Mouse (Mus musculus) heart, embryonic 11.5 days (tissue): Measurements from ENCODE around the gene Ubtd1. TPM values are rescaled to one million over a fixed set of nuclear protein-coding genes. Genes with fewer than 3 reads are reported as not detected.

Source experiments
- ATAC-seq: fragments of 200-750 bp; cut with Nextera tagmentation; replicated peaks from 2 replicates; pipeline ENCODE4 v1.8.0; 2017; ENCODE audit warnings: moderate library complexity; ENCODE audit not compliant: insufficient number of reproducible peaks, low FRiP score, low TSS enrichment
- H3K27ac ChIP-seq: fragments of 300-500 bp; sonication (generic); 2 replicates; pipeline ENCODE4 v1.5.1; 2014; ENCODE audit warnings: mild to moderate bottlenecking, low read depth, low read length
- H3K27me3 ChIP-seq: fragments of 300-500 bp; sonication (generic); 2 replicates; pipeline ENCODE4 v1.6.1; 2014; ENCODE audit warnings: mild to moderate bottlenecking, low read length, mixed read lengths; ENCODE audit not compliant: control insufficient read depth, insufficient read depth
- H3K36me3 ChIP-seq: fragments of 300-500 bp; sonication (generic); 2 replicates; pipeline ENCODE4 v1.6.1; 2014; ENCODE audit warnings: mild to moderate bottlenecking, low read length, moderate library complexity, mixed read lengths; ENCODE audit not compliant: control insufficient read depth, insufficient read depth
- H3K4me1 ChIP-seq: fragments of 300-500 bp; sonication (generic); 2 replicates; pipeline ENCODE4 v1.6.1; 2014; ENCODE audit warnings: low read length; ENCODE audit not compliant: control insufficient read depth, insufficient read depth
- H3K4me2 ChIP-seq: fragments of 300-500 bp; sonication (generic); 2 replicates; pipeline ENCODE4 v1.6.1; 2014; ENCODE audit warnings: mild to moderate bottlenecking, moderate library complexity
- H3K4me3 ChIP-seq: fragments of 300-500 bp; sonication (generic); 2 replicates; pipeline ENCODE4 v1.5.1; 2014; ENCODE audit warnings: low read depth, low read length
- H3K9ac ChIP-seq: fragments of 300-500 bp; sonication (generic); 2 replicates; pipeline ENCODE4 v1.6.1; 2014; ENCODE audit warnings: mild to moderate bottlenecking, low read depth, low read length, moderate library complexity
- H3K9me3 ChIP-seq: fragments of 300-500 bp; sonication (generic); replicated peaks from 2 replicates; pipeline ENCODE4 v1.6.1; 2016; ENCODE audit warnings: low read length; ENCODE audit not compliant: control insufficient read depth
- WGBS: fragments of 180-500 bp; shearing (Covaris S2); extraction: QIAGEN DNeasy Blood & Tissue Kit; methylation state at CpG from one replicate; pipeline ENCODE4 v1.1.7; 2014; ENCODE audit not compliant: insufficient replicate concordance; 5-methylcytosine and 5-hydroxymethylcytosine counted together
- polyA plus RNA-seq: library from polyadenylated mRNA; unstranded; fragments of >200 nt; fragmentation: Nextera tagmentation; extraction: Ambion mirVana; gene quantifications from 2 replicates; pipeline ENCODE4 v1.2.1, GENCODE M21; 2014

Ubtd1 gene
- polyA plus RNA-seq, 1 experiment from 2014 or later: 9.7 TPM

DNA sequence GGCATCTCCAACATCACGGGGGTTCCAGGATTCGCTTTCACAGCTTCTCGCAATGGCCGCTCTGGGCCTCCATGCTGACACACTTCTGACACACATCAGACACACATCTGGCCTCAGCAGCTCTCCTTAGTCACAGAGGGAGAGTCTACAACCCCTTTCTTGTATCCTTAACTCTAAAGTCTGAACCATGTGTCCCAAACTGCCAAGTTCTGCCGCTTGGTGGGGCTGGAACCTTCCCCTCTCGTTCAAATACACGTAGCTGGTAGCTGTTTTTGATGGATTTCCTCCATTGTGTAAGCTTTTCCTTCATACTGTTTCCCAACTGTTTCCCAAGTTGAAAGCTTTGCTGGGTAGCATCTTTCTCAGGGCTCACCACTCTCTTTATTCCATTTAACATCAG is 89.7 kb downstream of the Ubtd1 start:
- Histone ChIP-seq H3K4me3 (no peak overlapping the region), H3K27ac (no peak overlapping the region), H3K9ac (no peak overlapping the region), H3K4me1 (no peaks in the 10 kb centered on the region), H3K27me3 (no peaks in the 10 kb centered on the region), H3K36me3 (no peaks in the 10 kb centered on the region), H3K4me2 (no peak overlapping the region), H3K9me3 (no peaks in the 10 kb centered on the region)
- WGBS: 71% methylated on average over 7 of the region's 7 CpGs
- no peak for ATAC-seq

DNA sequence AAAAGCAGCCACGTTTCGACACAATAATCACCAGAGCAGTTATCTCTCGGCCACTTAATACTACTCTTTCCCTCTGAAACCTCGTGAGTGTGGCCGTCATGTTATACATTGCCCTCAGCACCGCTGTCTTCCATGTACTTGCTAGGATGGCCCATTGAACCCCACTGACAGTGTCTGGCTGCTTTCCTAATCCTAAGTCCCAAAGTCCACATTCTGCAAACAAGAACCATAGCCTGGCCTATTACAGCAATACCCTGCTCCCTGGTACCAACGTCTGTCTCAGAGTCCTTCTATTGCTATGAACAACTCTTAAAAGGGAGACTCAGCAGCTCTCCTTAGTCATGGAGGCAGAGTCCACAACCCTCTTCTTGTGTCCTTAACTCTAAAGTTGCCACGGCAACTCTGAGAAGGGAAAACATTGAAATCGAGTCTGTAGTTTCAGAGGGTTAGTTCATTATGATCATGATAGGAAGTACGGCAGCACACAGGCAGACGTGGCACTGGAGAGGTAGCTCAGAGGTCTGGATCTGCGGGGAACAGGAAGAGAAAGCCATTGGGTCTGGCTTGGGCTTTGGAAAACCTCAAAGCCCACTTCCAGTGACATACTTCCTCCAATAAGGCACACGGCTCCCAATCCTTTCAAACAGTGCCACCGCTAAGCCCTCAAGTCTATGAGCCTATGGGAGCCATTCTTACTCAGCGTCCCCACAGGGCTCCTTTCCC is 90.5 kb downstream of the Ubtd1 start:
- H3K9ac ChIP-seq: no peak overlapping the region
- H3K4me1 ChIP-seq: no peaks in the 10 kb centered on the region
- no peak overlapping the region for H3K27ac ChIP-seq
- ATAC-seq: no peak
- H3K4me3 ChIP-seq: no peak overlapping the region
- H3K4me2 ChIP-seq: no peak overlapping the region
- H3K36me3 ChIP-seq: no peaks in the 10 kb centered on the region
- no peaks in the 10 kb centered on the region for H3K27me3 ChIP-seq
- no peaks in the 10 kb centered on the region for H3K9me3 ChIP-seq
- 74% methylated on average over 15 of the region's 15 CpGs for WGBS

DNA sequence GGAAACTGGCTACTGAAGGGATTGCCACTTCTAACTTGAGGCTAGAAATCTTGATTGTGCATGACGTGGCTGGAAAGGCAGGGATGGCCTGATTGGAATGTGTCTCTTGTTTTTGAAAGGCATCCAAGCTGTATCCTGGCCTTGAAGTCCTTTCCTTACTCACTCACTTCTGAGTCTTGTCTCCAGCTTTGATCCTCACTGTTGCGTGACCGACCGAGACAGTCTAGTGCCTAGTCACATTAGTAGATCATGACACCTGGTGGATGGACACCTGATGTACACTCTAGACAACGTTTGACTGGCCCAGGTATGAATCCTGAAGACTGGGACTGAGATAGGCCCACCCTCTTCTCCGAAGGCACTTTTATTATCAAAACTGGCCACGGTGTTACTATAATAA is 91.2 kb downstream of the Ubtd1 start:
- Histone ChIP-seq H3K27ac (no peak overlapping the region), H3K4me3 (no peak overlapping the region), H3K36me3 (no peaks in the 10 kb centered on the region), H3K9me3 (no peaks in the 10 kb centered on the region), H3K4me2 (no peak overlapping the region), H3K27me3 (no peaks in the 10 kb centered on the region), H3K9ac (no peak overlapping the region), H3K4me1 (no peaks in the 10 kb centered on the region)
- no peak for ATAC-seq
- 69% methylated on average over 7 of the region's 7 CpGs for WGBS

DNA sequence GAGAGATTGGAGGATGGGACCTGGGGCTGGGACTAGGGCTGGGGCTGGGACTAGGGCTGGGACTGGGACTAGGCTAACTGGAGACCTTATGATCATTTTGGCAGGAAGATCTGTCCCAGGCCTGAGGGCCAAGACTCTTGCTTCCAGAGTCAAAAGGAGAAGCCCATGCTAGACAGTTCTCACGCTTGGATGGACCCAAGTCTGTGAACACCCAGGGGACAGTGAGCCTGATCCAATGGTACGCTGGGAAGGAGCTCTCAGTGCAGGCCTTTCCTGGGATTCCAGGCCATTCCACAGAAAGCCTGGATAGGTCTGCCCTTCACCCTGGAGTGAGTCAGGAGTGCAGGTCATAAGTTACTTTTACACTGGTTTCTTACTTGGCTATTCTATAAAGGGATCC is 93.5 kb downstream of the Ubtd1 start:
- Histone ChIP-seq H3K9me3 (no peaks in the 10 kb centered on the region), H3K36me3 (no peaks in the 10 kb centered on the region), H3K4me1 (no peaks in the 10 kb centered on the region), H3K27ac (no peak overlapping the region), H3K4me3 (no peak overlapping the region), H3K4me2 (no peak overlapping the region), H3K27me3 (no peaks in the 10 kb centered on the region), H3K9ac (no peak overlapping the region)
- ATAC-seq: no peak
- WGBS: 71% methylated on average over 2 of the region's 2 CpGs

DNA sequence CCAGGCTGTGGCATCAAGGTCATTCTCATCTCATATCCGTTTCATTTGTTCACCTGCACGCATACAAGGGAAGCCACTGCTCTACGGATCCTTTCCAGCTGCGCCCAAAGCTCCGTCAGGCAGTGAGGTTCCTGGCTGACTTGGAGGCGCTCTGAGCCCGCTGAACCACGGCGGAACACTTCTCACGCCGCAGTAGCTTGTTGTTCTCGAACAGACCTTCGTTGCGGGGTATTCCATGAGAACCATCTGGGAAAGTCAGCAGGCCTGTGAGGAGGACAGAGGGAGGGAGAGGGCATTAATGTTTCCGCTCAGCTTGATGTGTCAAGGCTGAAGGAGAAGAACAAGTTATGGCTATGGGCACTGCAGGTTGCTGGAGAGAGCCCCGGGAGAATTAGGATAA is 94.4 kb downstream of the Ubtd1 start:
- no peak overlapping the region for H3K27ac ChIP-seq
- no peaks in the 10 kb centered on the region for H3K36me3 ChIP-seq
- H3K4me3 ChIP-seq: no peak overlapping the region
- H3K4me1 ChIP-seq: no peaks in the 10 kb centered on the region
- no peaks in the 10 kb centered on the region for H3K27me3 ChIP-seq
- no peak overlapping the region for H3K4me2 ChIP-seq
- ATAC-seq: no peak
- no peak overlapping the region for H3K9ac ChIP-seq
- H3K9me3 ChIP-seq: no peaks in the 10 kb centered on the region
- WGBS: 88% methylated on average over 16 of the region's 16 CpGs

DNA sequence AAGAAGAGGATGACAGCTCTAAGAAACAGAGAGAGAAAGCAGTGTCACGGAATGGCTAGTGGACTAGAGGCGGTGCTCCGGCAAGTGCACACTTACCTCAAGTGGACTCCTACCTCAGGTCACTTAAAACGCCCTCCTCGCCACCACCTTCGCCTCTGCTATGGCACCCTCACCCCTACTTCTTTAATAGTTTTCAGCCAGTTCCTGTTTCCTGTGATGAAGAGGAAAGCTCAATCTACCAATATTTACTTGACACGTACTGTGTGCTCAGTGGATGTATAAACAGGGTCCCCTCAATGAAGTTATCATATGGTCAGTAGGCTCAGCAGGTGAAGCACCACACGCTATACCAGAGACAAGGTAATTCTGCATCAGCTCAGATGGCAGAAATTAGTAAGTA is 97.0 kb downstream of the Ubtd1 start:
- Histone ChIP-seq H3K36me3 (no peaks in the 10 kb centered on the region), H3K27me3 (no peaks in the 10 kb centered on the region), H3K27ac (no peak overlapping the region), H3K4me2 (no peak overlapping the region), H3K9me3 (no peaks in the 10 kb centered on the region), H3K4me3 (no peak overlapping the region), H3K9ac (no peak overlapping the region), H3K4me1 (no peaks in the 10 kb centered on the region)
- 85% methylated on average over 8 of the region's 8 CpGs for WGBS
- ATAC-seq: no peak

DNA sequence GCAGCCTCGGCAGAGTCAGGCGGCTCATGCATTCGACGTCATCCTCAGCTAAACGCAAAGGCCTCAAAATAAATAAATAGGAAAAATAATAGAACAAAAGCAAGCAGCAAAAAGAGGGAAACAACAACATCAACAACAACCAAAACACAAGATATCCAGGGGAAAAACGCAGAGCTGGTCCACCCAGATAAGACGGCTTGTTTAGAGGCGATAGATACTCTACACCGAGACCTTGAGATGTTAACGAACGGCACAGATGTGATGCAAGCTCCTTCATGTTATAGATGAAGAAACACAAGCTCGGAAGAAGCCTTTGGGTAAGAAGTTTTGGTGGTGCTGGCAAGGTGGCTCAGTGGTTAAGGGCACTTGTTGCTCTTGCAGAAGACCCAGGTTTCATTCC is 97.4 kb downstream of the Ubtd1 start:
- Histone ChIP-seq H3K4me1 (no peaks in the 10 kb centered on the region), H3K9me3 (no peaks in the 10 kb centered on the region), H3K4me3 (no peak overlapping the region), H3K27me3 (no peaks in the 10 kb centered on the region), H3K9ac (no peak overlapping the region), H3K4me2 (no peak overlapping the region), H3K27ac (no peak overlapping the region), H3K36me3 (no peaks in the 10 kb centered on the region)
- no peak for ATAC-seq
- 82% methylated on average over 12 of the region's 12 CpGs for WGBS

DNA sequence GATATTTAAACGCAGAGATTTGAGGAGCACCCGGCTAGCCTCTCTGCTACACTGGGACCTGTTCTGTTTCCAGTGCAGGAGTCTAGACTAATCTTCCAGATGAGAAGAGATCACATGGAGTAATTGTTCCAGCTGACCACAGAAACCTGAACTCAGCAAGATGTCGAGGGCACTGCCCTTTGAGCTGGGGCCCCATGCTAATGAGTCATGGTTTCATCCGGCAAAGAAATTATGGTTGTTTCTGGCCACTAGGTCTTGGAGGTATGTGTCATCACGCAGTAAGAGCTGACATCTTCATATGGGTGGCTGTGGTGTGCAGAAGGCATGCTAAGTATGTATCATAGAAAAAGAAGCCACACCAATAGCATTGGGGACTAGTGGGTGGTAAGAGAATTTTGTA is 98.4 kb downstream of the Ubtd1 start:
- Histone ChIP-seq H3K4me2 (no peak overlapping the region), H3K4me1 (no peaks in the 10 kb centered on the region), H3K36me3 (no peaks in the 10 kb centered on the region), H3K9ac (no peak overlapping the region), H3K9me3 (no peaks in the 10 kb centered on the region), H3K27me3 (no peaks in the 10 kb centered on the region), H3K4me3 (no peak overlapping the region), H3K27ac (no peak overlapping the region)
- WGBS: 74% methylated on average over 5 of the region's 5 CpGs
- no peak for ATAC-seq

DNA sequence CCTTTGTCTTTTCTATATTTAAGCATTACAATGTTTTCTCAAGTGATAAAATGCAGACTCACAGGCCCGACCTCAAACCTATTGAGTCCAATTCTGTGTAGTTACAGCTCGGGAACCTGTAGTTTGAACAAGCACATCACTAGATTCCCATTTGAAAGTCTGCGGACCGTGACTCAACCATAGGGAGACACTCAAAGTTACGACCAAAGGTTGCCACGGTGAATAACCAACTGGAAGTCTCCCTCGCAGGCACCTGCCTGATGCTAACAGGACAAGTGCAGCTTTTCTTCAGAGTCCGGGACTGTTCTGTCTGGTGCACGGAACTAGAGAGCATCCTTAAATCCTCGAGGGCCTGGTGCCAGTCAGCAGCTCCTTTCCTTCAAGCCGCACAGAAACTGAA is 98.9 kb downstream of the Ubtd1 start:
- 80% methylated on average over 11 of the region's 11 CpGs for WGBS
- no peaks in the 10 kb centered on the region for H3K36me3 ChIP-seq
- H3K9me3 ChIP-seq: no peaks in the 10 kb centered on the region
- no peak overlapping the region for H3K4me3 ChIP-seq
- no peak for ATAC-seq
- H3K4me2 ChIP-seq: no peak overlapping the region
- no peaks in the 10 kb centered on the region for H3K27me3 ChIP-seq
- peaks cover under 1% of the 10 kb centered on the region; the same call in 1 of the 2 replicates for H3K4me1 ChIP-seq
- no peak overlapping the region for H3K9ac ChIP-seq
- no peak overlapping the region for H3K27ac ChIP-seq
